Mouse (Mus musculus) CD4-positive helper T cell, adult 2 months (primary cell): ENCODE results near the gene Tespa1.
"Not testable (repeated sequence)": the region's sequence is repeated elsewhere in the genome, so short reads cannot be mapped to it uniquely, and the experiment has no call there.

Source experiments
- DNase-seq: peaks from one replicate; pipeline ENCODE4 v3.0.0-alpha.2; 2012; ENCODE audit warnings: low read depth, missing footprints, low spot score

The Tespa1 gene

GRCm38 (mm10) chr10:130363438-130364164 lies 40.9 kb downstream of the Tespa1 start:
- peak; percentile 53 for DNase-seq

DNA sequence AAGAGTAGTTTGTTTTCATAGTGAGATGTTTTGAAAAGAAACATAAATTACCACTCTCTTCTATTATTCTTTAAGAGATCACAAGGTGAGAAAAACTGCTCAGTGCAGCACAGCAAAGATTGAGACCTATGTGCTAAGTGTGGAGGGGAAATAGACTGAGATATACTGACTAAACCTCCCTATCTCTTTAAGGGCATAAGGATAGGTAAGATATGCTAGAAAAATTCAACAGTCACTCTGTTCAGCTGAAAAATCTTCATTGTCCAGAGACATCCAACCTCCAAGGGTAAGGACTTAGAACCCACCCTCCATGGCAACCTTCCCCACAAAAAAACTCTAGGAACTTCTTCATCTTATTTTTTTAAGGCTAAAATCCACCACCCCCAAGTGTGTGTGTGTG lies 42.1 kb downstream of the Tespa1 start:
- DNase-seq: no peak

GRCm38 (mm10) chr10:130368384-130368783 lies 45.7 kb downstream of the Tespa1 start:
- no peak for DNase-seq

DNA sequence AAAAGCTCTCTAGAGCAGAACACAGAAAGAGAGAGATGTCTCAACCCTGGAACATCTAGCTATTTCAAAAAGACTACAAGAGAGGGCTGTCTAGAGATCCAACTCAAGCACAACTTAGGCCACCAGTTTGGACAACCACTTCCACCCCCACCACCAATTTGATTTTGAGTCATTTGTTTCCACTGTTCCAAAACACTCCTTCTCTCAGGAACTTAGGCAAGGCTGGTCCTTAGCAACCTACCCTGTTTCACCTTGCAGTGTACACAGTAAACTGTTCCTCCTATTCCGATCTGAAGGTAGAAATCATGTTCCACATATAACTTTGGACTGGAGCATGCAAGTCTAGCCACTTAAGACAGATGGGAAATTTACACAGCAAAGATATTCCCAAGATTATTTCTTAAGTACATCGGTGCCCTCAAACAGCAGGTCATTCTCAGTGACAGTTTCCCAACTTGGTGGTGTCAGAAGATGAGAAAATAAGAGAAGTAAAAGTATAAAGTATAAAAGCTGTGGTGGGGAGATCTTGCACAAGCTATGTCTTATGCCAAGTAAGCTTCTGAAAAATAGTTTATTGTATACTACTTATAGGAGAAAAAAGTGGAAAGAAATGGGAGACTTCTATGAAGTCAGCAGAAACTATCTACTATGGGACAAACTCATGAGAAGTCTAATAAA lies 47.5 kb downstream of the Tespa1 start:
- no peak for DNase-seq

GRCm38 (mm10) chr10:130371644-130372043 lies 49.0 kb downstream of the Tespa1 start:
- DNase-seq: no peak

DNA sequence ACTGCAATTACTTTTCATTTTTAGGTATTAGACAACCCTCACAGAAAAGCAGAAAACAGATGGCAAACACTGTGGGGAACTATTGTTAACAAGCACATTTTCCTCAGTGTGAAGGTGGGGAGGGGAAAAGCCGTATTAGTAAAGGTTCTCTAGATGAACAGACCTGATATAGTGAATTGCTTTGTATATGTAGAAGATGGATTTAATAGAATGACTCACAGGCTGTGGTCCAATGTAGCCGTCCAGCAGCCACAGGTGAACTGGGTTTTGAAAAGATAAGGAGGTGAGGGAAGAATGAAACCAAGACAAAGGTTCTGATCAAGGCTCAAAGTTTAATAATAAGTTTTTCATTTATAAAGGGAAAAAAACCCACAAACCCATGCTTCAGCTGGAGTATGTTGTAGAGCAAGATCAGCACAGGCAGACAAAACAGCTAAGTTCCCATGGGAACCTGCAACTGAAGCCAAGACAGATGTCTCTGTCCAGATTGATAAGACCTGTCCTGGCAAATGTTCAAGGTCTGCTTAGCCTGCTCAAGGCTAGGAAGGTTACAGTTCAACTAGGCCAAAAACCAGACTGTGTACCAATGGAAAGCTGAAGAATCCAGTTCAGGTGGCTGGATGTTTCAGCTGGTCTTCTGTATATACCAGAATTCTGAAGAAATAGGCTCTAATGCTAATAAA lies 50.0 kb downstream of the Tespa1 start:
- no peak for DNase-seq

GRCm38 (mm10) chr10:130375145-130375544 lies 52.5 kb downstream of the Tespa1 start:
- no peak for DNase-seq

GRCm38 (mm10) chr10:130394232-130394631 lies 71.6 kb downstream of the Tespa1 start, which contains the start of gene Vmn2r84:
Gene Vmn2r84 (minus strand): TSS chr10:130394332.
- DNase-seq: no peak

DNA sequence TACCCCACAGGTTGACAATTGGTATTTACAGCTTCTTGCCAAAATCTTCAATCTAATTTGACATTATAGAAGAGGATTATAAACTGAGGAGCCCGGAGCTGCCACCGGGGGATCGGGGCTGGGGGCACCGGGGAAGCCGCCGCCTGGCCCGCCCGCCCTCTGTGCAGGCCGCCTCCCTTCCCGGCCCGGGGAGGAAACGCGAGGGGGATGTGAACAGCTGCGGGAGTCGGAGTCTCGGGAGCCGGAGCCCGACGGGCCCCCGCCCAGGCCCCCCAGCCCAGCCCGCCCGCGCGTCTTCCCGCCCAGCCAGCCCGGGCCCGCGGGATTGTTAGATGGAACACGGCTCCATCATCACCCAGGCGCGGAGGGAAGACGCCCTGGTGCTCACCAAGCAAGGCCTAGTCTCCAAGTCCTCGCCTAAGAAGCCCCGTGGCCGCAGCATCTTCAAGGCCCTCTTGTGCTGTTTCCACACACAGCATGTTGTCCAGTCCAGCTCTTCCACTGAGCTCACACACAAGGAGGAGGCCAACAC lies 89.6 kb downstream of the Tespa1 start:
- DNase-seq: not testable (repeated sequence)
